8 mouse cellular contexts compared by ENCODE assay signal in the genomic region with DNA sequence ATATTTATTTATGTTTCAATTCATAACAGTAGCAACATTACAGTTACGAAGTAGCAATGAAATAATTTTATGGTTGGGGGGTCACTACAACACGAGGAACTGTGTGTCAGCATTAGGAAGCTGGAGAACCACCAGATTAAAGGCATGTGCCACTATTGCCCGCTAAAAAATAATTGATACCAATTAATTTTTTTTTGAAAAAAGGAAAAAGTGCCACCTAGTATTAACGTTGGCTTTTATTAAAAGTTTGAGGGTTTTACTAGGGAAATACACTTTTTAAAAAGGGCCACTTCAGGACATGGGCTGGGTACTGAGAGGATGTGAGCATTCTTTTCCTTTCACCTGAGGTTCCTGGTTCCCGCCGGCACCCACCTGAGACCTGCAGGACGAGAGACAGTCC. TPM values are rescaled to one million over a fixed set of nuclear protein-coding genes. Genes with fewer than 3 reads are reported as not detected.
DNase-seq lines count a peak whose midpoint lies in the region; ATAC-seq lines count a peak whose summit lies in the region.

A gene (plus strand): TSS at position 301 of the 400 bp plus-strand sequence.

- peaks cover 8% of the 10 kb centered on the region; the same call in 1 of the 2 replicates for H3K4me1 ChIP-seq in intestine, embryonic 14.5 days (replicated peaks; ENCODE audit: control insufficient read depth, insufficient read depth, low read length)
- peaks cover 22% of the 10 kb centered on the region for H3K4me1 ChIP-seq in midbrain, embryonic 10.5 days

- no peaks in the 10 kb centered on the region for H3K36me3 ChIP-seq in intestine, embryonic 14.5 days (ENCODE audit: control insufficient read depth, insufficient read depth, low read length)
- H3K36me3 ChIP-seq in midbrain, embryonic 10.5 days = no peaks in the 10 kb centered on the region

- H3K4me3 ChIP-seq in intestine, embryonic 14.5 days (ENCODE audit: low read depth, low read length) = peak within 1 kb of the TSS; percentile 76
- peak within 1 kb of the TSS; percentile 91 for H3K4me3 ChIP-seq in midbrain, embryonic 10.5 days

- no peak for DNase-seq in frontal cortex, adult 2 months (ENCODE audit: extremely low spot score in 1 of 2, low spot score in 1 of 2)
- DNase-seq in frontal cortex, postnatal 25 days (ENCODE audit: low spot score in 2 of 2) = no peak
- no peak for DNase-seq in adrenal gland, postnatal 10 days
- no peak for DNase-seq in gastrocnemius, adult 8-10 months (ENCODE audit: low spot score in 2 of 2)
- no peak for DNase-seq in intestine, embryonic 14.5 days (ENCODE audit: low spot score)
- DNase-seq in midbrain, embryonic 10.5 days (ENCODE audit: low spot score) = no peak
- no peak for DNase-seq in spleen, postnatal 36 days (ENCODE audit: low spot score in 2 of 2)
- DNase-seq in cerebellum, adult 11 months = no peak

- H3K27ac ChIP-seq in intestine, embryonic 14.5 days (ENCODE audit: low read depth) = peak within 1 kb of the TSS; percentile 60; the same call in 1 of the 2 replicates
- H3K27ac ChIP-seq in midbrain, embryonic 10.5 days (replicated peaks) = peak within 1 kb of the TSS; percentile 94

- H3K4me2 ChIP-seq in intestine, embryonic 14.5 days (ENCODE audit: low read length) = peak within 1 kb of the TSS; percentile 70

- ATAC-seq in intestine, embryonic 14.5 days (replicated peaks; ENCODE audit: low FRiP score, low TSS enrichment, low read depth) = no peak

- peak within 1 kb of the TSS; percentile 84 for H3K9ac ChIP-seq in intestine, embryonic 14.5 days (ENCODE audit: low read length)

- 18% methylated on average over 7 of the region's 7 CpGs for WGBS in intestine, embryonic 14.5 days
- WGBS in midbrain, embryonic 10.5 days = 21% methylated on average over 7 of the region's 7 CpGs

- H3K27me3 ChIP-seq in intestine, embryonic 14.5 days (replicated peaks; ENCODE audit: control insufficient read depth, insufficient read depth, low read length) = no peaks in the 10 kb centered on the region
- H3K27me3 ChIP-seq in midbrain, embryonic 10.5 days (ENCODE audit: low read depth, poor library complexity, severe bottlenecking) = peaks cover 33% of the 10 kb centered on the region

- H3K9me3 ChIP-seq in intestine, embryonic 14.5 days (ENCODE audit: control insufficient read depth, low read length) = no peaks in the 10 kb centered on the region
- H3K9me3 ChIP-seq in midbrain, embryonic 10.5 days (replicated peaks) = no peaks in the 10 kb centered on the region

RNA-seq across cellular contexts. Expression of the gene that starts here (rescaled TPM):
- 72.0 and 73.5 TPM in 2 replicates for polyA plus RNA-seq in frontal cortex, adult 2 months (2012; rRNA removed)
- total RNA-seq in adrenal gland, postnatal 10 days (2021) = 10 to 100 TPM; 20.1 to 21.0 TPM
- 100 to 1,000 TPM in 2 of 4 experiments, 10 to 100 TPM in 2; 76.7 to 289 (median 163) TPM for total RNA-seq in gastrocnemius, adult 8-10 months (2022)
- 21.2 and 24.6 TPM in 2 replicates for polyA plus RNA-seq in intestine, embryonic 14.5 days (2014; fragmentation: Nextera tagmentation; extraction: Ambion mirVana)
- 29.5 and 37.2 TPM in 2 replicates for polyA plus RNA-seq in midbrain, embryonic 10.5 days (2016; fragmentation: Nextera tagmentation; extraction: Ambion mirVana)
